Mouse (Mus musculus): ENCODE results near the gene Tagap1. TPM values are rescaled to one million over a fixed set of nuclear protein-coding genes. Genes with fewer than 3 reads are reported as not detected.
A peak's percentile ranks its signal among the peaks of the same experiment; 100 is the strongest.
"Not testable (repeated sequence)": the region's sequence is repeated elsewhere in the genome, so short reads cannot be mapped to it uniquely, and the experiment has no call there.

The Tagap1 gene
- polyA plus RNA-seq (2012; ENCODE audit: insufficient read depth, insufficient read length, missing spikeins), result 12.8 and 18.6 TPM in 2 replicates

DNA sequence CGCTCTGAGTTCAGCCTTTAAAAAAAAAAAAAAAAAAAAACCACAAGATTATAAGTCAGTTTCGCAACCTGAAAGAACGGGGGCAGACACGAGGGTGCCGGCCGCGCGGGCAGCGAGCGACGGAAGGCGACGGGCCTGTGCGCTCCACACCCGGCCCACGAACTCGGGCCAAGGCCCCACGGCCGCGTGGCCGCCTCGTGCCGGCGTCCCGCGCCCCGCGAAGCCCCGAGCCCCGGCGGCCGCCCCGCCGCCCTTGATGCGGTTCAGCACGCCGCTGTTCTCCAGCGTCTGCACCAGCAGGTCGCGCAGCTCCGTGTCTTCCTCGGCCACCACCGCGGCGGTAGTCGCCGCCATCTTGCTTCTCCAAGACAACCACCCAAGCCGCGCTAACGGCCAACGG, at the start of gene Tagap1:
Tagap1 (minus strand) TSS at position 381 of the 400 bp plus-strand sequence.
- H3K4me1 ChIP-seq (ENCODE audit: control insufficient read depth, insufficient read depth, low read length), result not testable (repeated sequence)
- H3K27ac ChIP-seq (ENCODE audit: insufficient read depth, low read depth, low read length), result peak within 1 kb of the TSS; percentile 42
- H3K4me3 ChIP-seq (ENCODE audit: insufficient read depth, low read length), result peak within 1 kb of the TSS; percentile 60

DNA sequence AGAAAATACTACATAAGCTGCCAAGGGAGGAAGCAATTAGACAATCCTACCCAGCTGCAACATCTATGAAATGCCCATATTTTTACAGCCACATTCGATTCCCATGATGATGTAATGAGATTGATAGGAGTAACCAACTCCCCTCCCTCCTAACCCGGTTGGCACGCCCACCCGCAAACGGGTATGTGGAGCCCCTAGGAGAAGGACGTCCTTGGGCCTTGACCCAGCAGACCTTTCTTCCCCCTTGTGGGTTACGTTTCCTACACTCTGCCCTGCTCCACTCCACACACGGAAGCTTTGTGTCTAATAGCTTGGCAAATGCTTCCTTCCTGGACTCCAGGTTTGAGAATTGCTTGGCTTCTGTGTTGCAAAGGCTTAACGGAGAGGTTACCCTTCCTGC, 48.9 kb upstream of the Tagap1 start:
- not testable (repeated sequence) for H3K27ac ChIP-seq (ENCODE audit: insufficient read depth, low read depth, low read length)

DNA sequence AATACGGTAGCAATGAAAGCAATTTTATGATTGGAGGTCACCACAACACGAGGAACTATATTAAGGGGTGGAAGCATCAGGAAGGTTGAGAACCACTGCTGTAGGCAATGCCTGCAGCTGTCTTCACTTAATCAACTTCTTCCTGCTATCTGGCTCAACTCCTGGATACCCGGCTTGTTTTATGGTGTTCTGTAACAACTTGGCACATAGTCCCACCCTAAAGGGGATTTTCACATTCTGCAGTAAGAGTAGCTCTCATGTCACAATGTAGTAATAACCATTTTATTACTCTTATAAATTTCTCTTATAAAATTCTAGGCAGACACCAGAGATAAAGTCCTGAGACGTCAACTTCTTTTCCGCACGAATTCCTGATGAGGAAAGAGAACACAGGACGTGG, 48.5 kb upstream of the Tagap1 start:
- not testable (repeated sequence) for H3K27ac ChIP-seq (ENCODE audit: insufficient read depth, low read depth, low read length); H3K4me1 ChIP-seq (ENCODE audit: control insufficient read depth, insufficient read depth, low read length); H3K4me3 ChIP-seq (ENCODE audit: insufficient read depth, low read length)

More for the DNA sequence above, 48.9 kb upstream of the Tagap1 start:
- not testable (repeated sequence) for H3K4me1 ChIP-seq (ENCODE audit: control insufficient read depth, insufficient read depth, low read length); H3K4me3 ChIP-seq (ENCODE audit: insufficient read depth, low read length)

DNA sequence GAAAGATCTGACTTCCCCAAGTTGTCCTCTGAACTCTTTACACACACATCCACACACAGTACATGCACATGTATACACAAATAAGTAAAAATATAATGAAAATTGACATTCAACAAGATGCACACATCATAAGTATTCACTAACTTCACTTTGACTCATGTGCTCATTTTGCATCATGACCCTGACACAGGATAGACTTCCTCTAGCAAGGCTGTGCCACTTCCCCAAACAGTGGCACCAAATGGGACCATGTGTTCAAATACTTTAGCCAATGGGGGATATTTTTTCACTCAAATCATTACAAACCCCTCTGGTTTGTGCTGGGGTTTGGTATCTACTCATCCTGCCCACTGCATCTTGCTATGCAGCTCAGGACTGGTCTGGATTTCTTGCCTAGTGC, 47.9 kb upstream of the Tagap1 start:
- H3K4me3 ChIP-seq (ENCODE audit: insufficient read depth, low read length); H3K4me1 ChIP-seq (ENCODE audit: control insufficient read depth, insufficient read depth, low read length); H3K27ac ChIP-seq (ENCODE audit: insufficient read depth, low read depth, low read length): not testable (repeated sequence)

DNA sequence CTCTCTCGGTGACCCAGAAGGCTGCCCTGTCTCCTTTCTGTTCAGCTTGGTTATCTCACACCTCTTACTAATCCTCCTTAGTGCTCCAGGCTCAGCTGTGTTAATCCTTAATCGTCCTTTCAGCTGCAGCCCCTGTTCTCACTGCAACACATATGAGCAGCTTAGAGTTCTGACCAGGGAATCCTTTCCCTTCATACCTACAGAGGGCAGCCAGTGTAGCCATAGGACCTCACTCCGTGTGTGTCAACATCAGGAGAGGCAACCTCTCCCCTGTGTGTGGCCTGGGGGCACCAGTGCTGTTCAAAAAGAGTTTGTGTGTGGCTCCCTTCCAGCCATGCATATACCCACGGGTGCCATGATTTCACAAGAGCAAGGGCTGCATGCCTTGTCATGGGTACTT, 44.7 kb upstream of the Tagap1 start:
- not testable (repeated sequence) for H3K27ac ChIP-seq (ENCODE audit: insufficient read depth, low read depth, low read length); H3K4me1 ChIP-seq (ENCODE audit: control insufficient read depth, insufficient read depth, low read length); H3K4me3 ChIP-seq (ENCODE audit: insufficient read depth, low read length)

DNA sequence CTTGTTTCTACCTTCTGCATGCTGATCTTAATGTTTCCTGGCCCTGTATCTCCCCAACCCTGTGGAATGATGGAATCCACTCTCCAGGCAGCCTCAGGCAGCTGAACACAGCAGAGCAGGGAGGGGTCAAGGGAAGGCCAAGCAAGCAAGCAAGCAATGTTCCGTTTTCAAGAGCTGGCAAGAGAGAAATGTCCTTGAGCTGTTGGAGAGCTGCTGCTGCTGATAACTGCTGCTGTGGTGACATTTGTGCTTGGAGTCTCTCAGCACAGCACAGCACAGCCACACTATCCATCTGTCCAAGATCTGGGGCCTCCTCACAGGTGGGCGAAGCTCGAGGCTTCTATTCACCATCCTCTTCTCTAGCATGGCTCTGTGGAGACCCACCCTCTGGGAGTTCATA, 42.4 kb upstream of the Tagap1 start:
- not testable (repeated sequence) for H3K27ac ChIP-seq (ENCODE audit: insufficient read depth, low read depth, low read length); H3K4me1 ChIP-seq (ENCODE audit: control insufficient read depth, insufficient read depth, low read length); H3K4me3 ChIP-seq (ENCODE audit: insufficient read depth, low read length)

DNA sequence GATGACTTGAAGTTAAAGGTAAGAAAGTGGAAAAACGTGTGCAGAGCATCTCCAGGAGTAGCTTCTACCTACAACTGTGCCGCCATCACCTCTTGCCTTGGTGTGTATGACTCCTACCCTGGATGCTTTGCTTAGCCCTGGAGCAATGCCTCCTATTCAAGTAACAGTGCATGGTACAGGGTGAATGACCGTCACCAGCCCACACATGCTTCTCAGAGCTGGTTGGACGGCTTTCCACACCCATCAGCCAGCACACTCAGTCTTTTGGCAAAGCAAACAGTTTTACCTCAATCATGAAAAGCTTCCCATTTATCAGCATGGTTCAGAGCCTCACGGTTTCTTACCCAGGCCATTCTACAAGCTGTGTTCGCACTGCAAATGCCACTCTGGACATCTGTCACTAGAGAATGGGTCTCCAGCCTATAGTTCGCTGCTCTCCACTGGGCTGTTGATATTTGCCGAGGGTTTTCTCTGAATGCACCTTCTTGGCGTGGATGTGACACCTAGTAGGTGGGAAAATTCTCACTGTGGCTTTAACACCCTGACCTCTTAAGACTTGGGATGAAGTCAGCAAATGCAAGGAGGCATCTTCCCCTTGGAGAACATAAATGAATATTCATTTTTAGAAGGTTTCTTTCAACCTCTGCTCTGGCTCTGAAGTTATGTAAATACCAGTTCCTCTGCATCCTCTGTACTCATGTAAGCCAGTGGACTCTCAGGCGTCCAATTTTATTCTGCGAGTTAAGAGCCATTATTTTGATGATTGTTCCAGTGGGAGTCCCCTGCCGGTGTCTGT, 41.0 kb upstream of the Tagap1 start:
- H3K27ac ChIP-seq (ENCODE audit: insufficient read depth, low read depth, low read length); H3K4me1 ChIP-seq (ENCODE audit: control insufficient read depth, insufficient read depth, low read length); H3K4me3 ChIP-seq (ENCODE audit: insufficient read depth, low read length): not testable (repeated sequence)

DNA sequence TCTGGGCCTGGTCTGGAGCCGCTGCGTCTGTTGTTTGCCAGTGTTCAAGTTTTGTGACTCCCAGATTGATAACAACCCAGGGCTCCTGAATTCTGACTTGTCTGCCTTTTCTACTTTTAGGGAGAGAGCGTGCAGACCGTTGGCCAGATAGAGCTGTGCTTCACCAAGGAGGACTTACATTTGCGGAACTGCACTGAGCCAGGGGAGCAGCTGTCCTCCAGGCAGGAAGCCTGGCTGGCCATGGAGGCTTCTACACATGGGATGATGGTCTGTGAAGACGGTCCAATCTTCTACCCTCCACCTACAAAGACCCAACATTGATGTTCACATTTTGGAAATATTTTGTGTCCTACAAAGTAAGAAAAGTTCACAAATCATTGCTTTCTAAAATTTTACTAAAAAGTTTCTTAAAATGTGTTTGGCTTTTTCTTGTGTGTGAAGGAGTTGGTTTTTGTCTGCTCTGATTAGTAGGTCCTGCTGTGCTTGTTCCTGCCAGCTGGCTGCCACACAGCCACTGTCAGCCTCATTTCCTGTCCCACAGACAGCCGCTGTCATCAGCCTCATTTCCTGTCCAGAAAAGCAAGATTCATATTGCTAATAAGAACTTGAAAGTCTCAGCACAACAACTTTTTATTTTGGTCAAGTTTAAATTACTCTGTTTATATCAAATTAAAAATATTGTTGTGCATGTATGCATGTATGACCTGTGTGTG, 37.0 kb upstream of the Tagap1 start:
- not testable (repeated sequence) for H3K27ac ChIP-seq (ENCODE audit: insufficient read depth, low read depth, low read length); H3K4me3 ChIP-seq (ENCODE audit: insufficient read depth, low read length); H3K4me1 ChIP-seq (ENCODE audit: control insufficient read depth, insufficient read depth, low read length)

DNA sequence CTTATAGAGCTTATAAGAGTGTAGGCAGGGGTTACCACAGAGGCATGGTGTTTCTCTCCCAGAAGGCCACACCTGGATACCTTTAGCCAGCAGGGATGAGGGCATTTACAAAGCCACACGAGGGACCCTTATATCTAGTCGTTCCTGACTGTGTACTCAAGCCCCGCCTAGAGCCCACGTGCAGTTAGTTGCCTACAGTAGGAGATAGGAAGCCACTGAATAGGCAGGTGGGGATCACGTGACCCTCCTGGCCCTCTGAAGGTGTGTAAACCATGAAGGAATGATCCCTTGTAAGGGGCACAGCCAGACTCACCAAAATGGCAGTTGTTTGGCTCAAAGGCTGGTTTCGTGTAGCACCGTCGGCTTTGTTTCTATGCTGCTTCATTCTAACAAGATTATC, 35.9 kb upstream of the Tagap1 start:
- H3K4me1 ChIP-seq (ENCODE audit: control insufficient read depth, insufficient read depth, low read length); H3K27ac ChIP-seq (ENCODE audit: insufficient read depth, low read depth, low read length); H3K4me3 ChIP-seq (ENCODE audit: insufficient read depth, low read length): not testable (repeated sequence)

DNA sequence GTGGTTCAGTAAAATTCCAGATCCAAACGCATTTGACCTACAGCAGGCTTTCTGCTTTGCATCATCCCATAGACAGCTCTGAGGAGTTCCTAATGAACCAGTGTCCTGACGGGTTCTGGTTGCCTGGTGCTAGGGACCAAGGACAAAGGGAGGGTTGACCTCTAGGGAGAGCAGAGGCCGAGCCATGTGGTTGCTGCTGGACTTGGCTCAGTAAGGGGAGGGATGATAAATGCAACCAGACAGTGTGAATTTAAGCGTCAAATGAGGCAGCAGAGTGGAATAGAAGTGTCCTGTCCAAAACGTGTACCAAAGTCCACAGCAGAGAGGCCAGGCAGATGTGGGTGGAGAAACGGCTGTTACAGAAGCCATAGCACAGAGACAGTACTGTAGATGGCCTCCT, 34.5 kb upstream of the Tagap1 start:
- not testable (repeated sequence) for H3K4me1 ChIP-seq (ENCODE audit: control insufficient read depth, insufficient read depth, low read length); H3K27ac ChIP-seq (ENCODE audit: insufficient read depth, low read depth, low read length); H3K4me3 ChIP-seq (ENCODE audit: insufficient read depth, low read length)

DNA sequence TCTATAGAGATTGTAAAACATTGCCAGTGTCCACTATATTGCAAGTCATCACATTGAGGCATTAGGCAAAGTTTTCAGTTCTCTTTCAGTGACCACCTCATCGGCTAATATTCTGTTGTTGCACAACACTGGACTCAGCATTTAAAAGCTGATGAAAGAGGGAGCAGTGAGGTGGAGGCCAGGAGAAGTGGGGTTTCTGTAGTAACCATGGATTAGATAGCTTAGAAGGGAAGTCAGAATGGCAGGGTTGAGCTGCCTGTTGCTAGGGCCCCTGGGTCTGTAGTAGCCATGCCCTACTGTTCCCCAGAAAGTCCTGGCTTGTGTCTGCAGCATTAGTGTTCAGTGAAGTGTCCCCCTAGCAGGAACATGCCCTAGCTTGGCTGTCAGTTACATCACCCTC, 25.2 kb upstream of the Tagap1 start:
- H3K4me3 ChIP-seq (ENCODE audit: insufficient read depth, low read length); H3K27ac ChIP-seq (ENCODE audit: insufficient read depth, low read depth, low read length); H3K4me1 ChIP-seq (ENCODE audit: control insufficient read depth, insufficient read depth, low read length): not testable (repeated sequence)

DNA sequence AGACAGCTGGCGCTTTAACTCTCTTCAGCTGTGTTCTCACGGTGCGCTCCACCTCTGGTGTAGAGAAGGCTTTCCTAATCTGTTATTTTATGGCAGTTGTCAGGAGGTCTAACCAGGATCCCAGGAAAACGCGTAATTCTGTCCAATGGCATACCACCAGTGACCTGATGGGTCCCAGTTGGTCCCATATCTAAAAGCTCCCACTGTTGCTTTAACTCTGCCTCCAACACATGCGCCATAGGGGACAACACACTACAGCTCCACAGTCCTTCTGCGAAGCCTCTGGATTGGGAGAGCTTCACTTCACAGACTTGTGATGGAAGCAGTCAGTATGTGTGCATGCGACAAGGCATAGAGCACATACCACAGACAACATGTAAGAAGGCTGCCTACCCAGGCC, 19.2 kb upstream of the Tagap1 start:
- not testable (repeated sequence) for H3K27ac ChIP-seq (ENCODE audit: insufficient read depth, low read depth, low read length); H3K4me1 ChIP-seq (ENCODE audit: control insufficient read depth, insufficient read depth, low read length)

DNA sequence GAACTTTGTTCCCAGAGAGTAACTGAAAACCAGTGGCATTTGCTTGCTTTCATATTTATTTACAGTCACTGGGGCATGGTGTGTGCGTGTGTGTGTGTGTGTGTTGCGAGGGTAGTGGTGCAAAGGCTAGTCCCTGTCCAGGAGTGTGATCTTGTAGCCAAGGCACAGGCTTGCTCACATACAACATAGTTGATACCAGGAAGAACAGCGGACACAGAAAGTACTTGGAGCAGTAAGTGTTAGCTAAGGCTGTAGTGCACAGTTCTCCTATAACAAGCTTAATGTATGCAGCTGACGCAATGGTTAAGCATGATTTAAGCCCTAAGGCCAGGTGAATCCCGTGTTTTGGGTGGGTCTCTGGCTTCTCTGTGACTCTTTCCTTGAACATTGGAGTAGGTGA, 18.4 kb upstream of the Tagap1 start:
- not testable (repeated sequence) for H3K27ac ChIP-seq (ENCODE audit: insufficient read depth, low read depth, low read length); H3K4me1 ChIP-seq (ENCODE audit: control insufficient read depth, insufficient read depth, low read length)
- H3K4me3 ChIP-seq (ENCODE audit: insufficient read depth, low read length), result peak overlapping the region; percentile 71

More for the DNA sequence above, 19.2 kb upstream of the Tagap1 start:
- H3K4me3 ChIP-seq (ENCODE audit: insufficient read depth, low read length), result not testable (repeated sequence)

DNA sequence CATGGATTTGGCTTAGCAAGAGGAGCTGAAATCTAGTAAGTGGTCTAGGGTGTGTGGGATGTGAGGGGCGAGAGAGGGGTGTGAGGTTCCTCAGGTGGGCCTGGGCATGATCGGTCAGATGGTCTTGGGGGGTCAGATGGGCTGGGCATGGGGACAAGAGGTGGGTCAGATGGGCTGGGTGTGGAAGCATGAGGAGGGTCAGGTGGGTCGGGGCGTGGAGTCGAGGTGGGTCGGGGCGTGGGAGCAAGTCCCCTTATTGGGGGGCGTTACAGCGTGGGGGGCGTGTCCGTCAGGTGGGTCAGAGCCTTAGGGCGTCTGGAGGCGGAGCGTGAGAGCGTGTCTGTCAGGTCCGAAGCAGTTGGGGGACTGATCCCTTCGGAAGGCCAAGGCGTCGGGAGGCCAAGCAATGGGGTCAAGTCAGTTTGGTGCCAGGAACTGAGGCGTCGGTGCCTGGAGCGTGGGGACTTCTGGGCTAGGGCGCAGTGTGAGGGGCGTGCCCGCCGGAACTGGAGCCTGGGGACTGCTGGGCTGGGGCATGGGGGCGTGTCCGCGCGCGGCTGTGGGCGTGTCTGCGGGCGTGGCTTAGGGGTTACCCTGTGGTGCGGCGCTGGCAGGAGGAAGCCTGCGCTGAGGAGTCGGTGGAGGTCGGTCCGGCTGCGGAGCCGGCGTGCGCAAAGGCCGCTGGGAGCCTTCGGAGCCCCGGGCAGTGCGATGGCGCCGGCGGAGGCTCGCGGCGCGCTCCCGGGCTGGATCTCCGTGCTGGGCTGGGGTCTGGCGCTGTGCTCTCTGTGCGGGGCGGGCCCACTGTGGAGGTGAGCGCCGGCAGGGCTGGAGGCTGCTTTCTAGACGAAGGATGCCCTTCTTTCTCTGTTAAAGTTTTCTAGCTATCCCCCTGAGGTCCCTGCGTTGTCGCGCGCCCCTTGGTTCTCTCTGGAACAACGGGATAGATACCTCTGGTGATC, 17.6 kb upstream of the Tagap1 start, which contains the start of gene Gm49721:
Gm49721 (plus strand) TSS at position 618 of the 962 bp plus-strand sequence.
- Histone ChIP-seq H3K27ac (ENCODE audit: insufficient read depth, low read depth, low read length) (peak within 1 kb of the TSS; percentile 12), H3K4me3 (ENCODE audit: insufficient read depth, low read length) (peak within 1 kb of the TSS; percentile 71)
- H3K4me1 ChIP-seq (ENCODE audit: control insufficient read depth, insufficient read depth, low read length), result not testable (repeated sequence)

DNA sequence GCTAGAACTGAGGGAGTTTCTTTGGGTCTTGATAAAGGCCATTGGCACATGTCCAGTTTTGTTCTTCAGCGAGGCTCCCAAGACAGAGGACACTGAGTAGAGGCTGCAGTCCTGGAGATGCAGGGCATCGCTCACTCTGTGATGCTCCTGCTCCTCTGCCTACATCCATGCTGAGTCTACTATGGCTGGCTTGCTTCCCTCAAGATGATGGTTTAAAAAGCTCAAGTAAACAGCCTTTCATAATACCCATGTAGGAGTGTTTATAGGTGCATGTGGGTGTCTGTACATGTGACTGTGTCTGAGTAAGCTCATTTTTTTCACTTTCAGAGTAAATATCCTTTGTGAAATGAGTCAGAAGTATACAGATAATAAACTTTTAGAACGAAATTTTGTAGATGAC, 14.0 kb upstream of the Tagap1 start:
- not testable (repeated sequence) for H3K4me1 ChIP-seq (ENCODE audit: control insufficient read depth, insufficient read depth, low read length); H3K27ac ChIP-seq (ENCODE audit: insufficient read depth, low read depth, low read length); H3K4me3 ChIP-seq (ENCODE audit: insufficient read depth, low read length)
